Comparison of ENCODE assay signal across 8 mouse cellular contexts in the genomic region with DNA sequence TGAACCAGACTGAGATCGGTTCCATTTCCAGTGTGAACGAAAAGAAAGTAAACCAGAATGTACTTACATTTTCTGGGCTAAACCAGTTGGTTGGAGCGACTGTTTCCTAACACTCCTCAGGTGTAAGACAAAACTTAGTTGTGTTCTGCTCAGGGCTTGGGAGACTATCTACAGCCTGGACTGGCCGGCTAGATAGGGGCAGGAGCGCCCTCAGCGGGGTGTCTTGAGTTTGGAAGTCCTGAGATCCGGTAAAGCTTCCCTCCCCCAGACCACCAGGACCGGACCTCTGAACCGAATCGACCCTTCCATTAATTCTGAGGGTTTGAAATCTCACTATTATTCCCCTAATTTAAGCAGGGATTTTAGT. TPM values are rescaled to one million over a fixed set of nuclear protein-coding genes. Genes with fewer than 3 reads are reported as not detected.
DNase-seq lines count a peak whose midpoint lies in the region; ATAC-seq and TF ChIP-seq lines count a peak whose summit lies in the region.

No protein-coding gene starts in this region.

- 0 out of 2 replicates have a peak, but pooled peaks cover 2% of the 10 kb centered on the region for H3K9me3 ChIP-seq in forebrain, embryonic 14.5 days (replicated peaks; ENCODE audit: control insufficient read depth, low read length)
- no peaks in the 10 kb centered on the region for H3K9me3 ChIP-seq in lung, embryonic 14.5 days (ENCODE audit: low read depth, low read length)

- no peak for DNase-seq in testis, postnatal 10 days (ENCODE audit: low spot score)
- peak; percentile 43 for DNase-seq in forebrain, embryonic 14.5 days (ENCODE audit: low spot score)
- peak; percentile 82 for DNase-seq in kidney, adult 2 months
- DNase-seq in lung, embryonic 14.5 days, result peak; percentile 71
- DNase-seq in frontal cortex, adult 2 months (ENCODE audit: extremely low spot score in 1 of 2, low spot score in 1 of 2), result no peak
- DNase-seq in Muller cell, postnatal 12 days (ENCODE audit: inconsistent ontology term), result no peak

- no peaks in the 10 kb centered on the region; the same call in 1 of the 2 replicates for H3K36me3 ChIP-seq in testis, adult 2 months (ENCODE audit: control insufficient read depth, insufficient read depth, low read length)
- H3K36me3 ChIP-seq in forebrain, embryonic 14.5 days (ENCODE audit: control insufficient read depth, insufficient read depth, low read length), result no peaks in the 10 kb centered on the region
- no peaks in the 10 kb centered on the region for H3K36me3 ChIP-seq in kidney, adult 2 months (ENCODE audit: control insufficient read depth, insufficient read depth, low read length)
- no peaks in the 10 kb centered on the region for H3K36me3 ChIP-seq in lung, embryonic 14.5 days (ENCODE audit: insufficient read depth)

- H3K4me2 ChIP-seq in forebrain, embryonic 14.5 days (ENCODE audit: low read length), result peak overlapping the region; percentile 97
- peak overlapping the region; percentile 91 for H3K4me2 ChIP-seq in lung, embryonic 14.5 days

- peak overlapping the region; percentile 69 for H3K27ac ChIP-seq in testis, adult 2 months (ENCODE audit: control insufficient read depth, insufficient read depth, low read depth, low read length)
- H3K27ac ChIP-seq in forebrain, embryonic 14.5 days (ENCODE audit: low read depth, low read length), result peak overlapping the region; percentile 27; the same call in 1 of the 2 replicates
- peak overlapping the region; percentile 94 for H3K27ac ChIP-seq in kidney, adult 2 months (ENCODE audit: insufficient read depth, low read depth, low read length)
- H3K27ac ChIP-seq in lung, embryonic 14.5 days (ENCODE audit: low read depth), result peak overlapping the region; percentile 91
- H3K27ac ChIP-seq in olfactory bulb, adult 2 months (ENCODE audit: insufficient read depth, low read depth, low read length), result no peak overlapping the region

- peak overlapping the region; percentile 89 for H3K9ac ChIP-seq in forebrain, embryonic 14.5 days (ENCODE audit: low read length)
- peak overlapping the region; percentile 86 for H3K9ac ChIP-seq in lung, embryonic 14.5 days

- WGBS in forebrain, embryonic 14.5 days, result under 1% methylated on average over 10 of the region's 10 CpGs
- 1% methylated on average over 10 of the region's 10 CpGs for WGBS in kidney, adult 2 months
- WGBS in lung, embryonic 14.5 days, result under 1% methylated on average over 10 of the region's 10 CpGs
- WGBS in olfactory bulb, adult 2 months, result under 1% methylated on average over 10 of the region's 10 CpGs

- TF ChIP-seq POLR2A in testis, adult 2 months (IDR thresholded peaks at IDR 0.05; ENCODE audit: control insufficient read depth, low read depth, low read length), result no peak
- TF ChIP-seq POLR2A in kidney, adult 2 months (IDR thresholded peaks at IDR 0.05; ENCODE audit: low read depth, low read length), result no peak
- TF ChIP-seq POLR2A in olfactory bulb, adult 2 months (IDR thresholded peaks at IDR 0.05; ENCODE audit: insufficient read depth, low read depth, low read length), result no peak

- no peaks in the 10 kb centered on the region for H3K27me3 ChIP-seq in testis, adult 2 months (ENCODE audit: control insufficient read depth, insufficient read depth, low read length)
- H3K27me3 ChIP-seq in forebrain, embryonic 14.5 days (replicated peaks; ENCODE audit: control insufficient read depth, insufficient read depth, low read length), result no peaks in the 10 kb centered on the region
- H3K27me3 ChIP-seq in kidney, adult 2 months (replicated peaks; ENCODE audit: control insufficient read depth, insufficient read depth, low read length), result no peaks in the 10 kb centered on the region
- H3K27me3 ChIP-seq in lung, embryonic 14.5 days (ENCODE audit: insufficient read depth, low read length), result no peaks in the 10 kb centered on the region

- peak; percentile 44 for ATAC-seq in forebrain, embryonic 14.5 days
- ATAC-seq in lung, embryonic 14.5 days (ENCODE audit: insufficient read depth), result peak; percentile 62

- no peak for TF ChIP-seq CTCF in testis, adult 2 months (IDR thresholded peaks at IDR 0.05; ENCODE audit: control insufficient read depth, insufficient read depth, insufficient replicate concordance, low read depth, low read length)
- TF ChIP-seq CTCF in kidney, adult 2 months (conservative IDR thresholded peaks at IDR 0.05; ENCODE audit: insufficient read depth, insufficient read length, low read depth, low read length), result peak; percentile 34; the same call in 1 of the 2 replicates
- TF ChIP-seq CTCF in lung, embryonic 14.5 days (IDR thresholded peaks at IDR 0.05; ENCODE audit: low read depth), result 0 out of 2 replicates have a peak, but pooled peaks have one; percentile 19
- TF ChIP-seq CTCF in olfactory bulb, adult 2 months (IDR thresholded peaks at IDR 0.05; ENCODE audit: insufficient read depth, low read depth, low read length), result no peak

- H3K4me3 ChIP-seq in testis, adult 2 months (ENCODE audit: control insufficient read depth, low read depth, low read length), result peak overlapping the region; percentile 89
- H3K4me3 ChIP-seq in forebrain, embryonic 14.5 days (ENCODE audit: low read depth, low read length), result peak overlapping the region; percentile 80
- H3K4me3 ChIP-seq in kidney, adult 2 months (ENCODE audit: insufficient read depth, low read depth, low read length), result peak overlapping the region; percentile 91
- H3K4me3 ChIP-seq in lung, embryonic 14.5 days (ENCODE audit: low read depth, low read length), result peak overlapping the region; percentile 84
- peak overlapping the region; percentile 71; the same call in 1 of the 2 replicates for H3K4me3 ChIP-seq in olfactory bulb, adult 2 months (ENCODE audit: insufficient read depth, low read depth, low read length)

- no peaks in the 10 kb centered on the region; the same call in 1 of the 2 replicates for H3K4me1 ChIP-seq in testis, adult 2 months (ENCODE audit: control insufficient read depth, insufficient read depth, low read length)
- peaks cover 15% of the 10 kb centered on the region for H3K4me1 ChIP-seq in forebrain, embryonic 14.5 days (ENCODE audit: control insufficient read depth, insufficient read depth, low read length)
- 0 out of 2 replicates have a peak, but pooled peaks cover 3% of the 10 kb centered on the region for H3K4me1 ChIP-seq in kidney, adult 2 months (ENCODE audit: control insufficient read depth, insufficient read depth, low read length)
- H3K4me1 ChIP-seq in lung, embryonic 14.5 days (ENCODE audit: insufficient read depth), result peaks cover 11% of the 10 kb centered on the region
- peaks cover 8% of the 10 kb centered on the region; the same call in 1 of the 2 replicates for H3K4me1 ChIP-seq in olfactory bulb, adult 2 months (ENCODE audit: control insufficient read depth, insufficient read depth, low read length)

RNA-seq across cellular contexts. Expression of gene Rai14, which starts 0.7 kb away (rescaled TPM):
- 66.8 and 80.0 TPM in 2 replicates for polyA plus RNA-seq in testis, adult 2 months (2012; rRNA removed)
- polyA plus RNA-seq in forebrain, embryonic 14.5 days (2014; fragmentation: Nextera tagmentation; extraction: Ambion mirVana), result 28.6 and 28.7 TPM in 2 replicates
- 7.2 and 8.9 TPM in 2 replicates for polyA plus RNA-seq in kidney, adult 2 months (2012; rRNA removed)
- polyA plus RNA-seq in lung, embryonic 14.5 days (2014; fragmentation: Nextera tagmentation; extraction: Ambion mirVana), result 73.1 and 74.7 TPM in 2 replicates
- not detected in 2 replicates for polyA plus RNA-seq in olfactory bulb, adult 2 months (2012; ENCODE audit: insufficient read depth, insufficient read length, low replicate concordance, missing spikeins)
- polyA plus RNA-seq in frontal cortex, adult 2 months (2012; rRNA removed), result 10.2 and 10.4 TPM in 2 replicates

Comparison
In these comparisons a context has a peak if more than half of its experiments do, and no peak if none do; other contexts are left out.
1. CTCF ChIP-seq: peak in kidney, adult 2 months (single experiment) and lung, embryonic 14.5 days (single experiment); none in testis, adult 2 months (single experiment) and olfactory bulb, adult 2 months (single experiment).
2. DNase-seq: peak in forebrain, embryonic 14.5 days (single experiment), kidney, adult 2 months (single experiment) and lung, embryonic 14.5 days (single experiment); none in testis, postnatal 10 days (single experiment), frontal cortex, adult 2 months (0 of 2) and Muller cell, postnatal 12 days (single experiment).
3. Peak in every context shown above with its lines, with median percentiles within 50 percentile points of each other: H3K4me3 ChIP-seq.